Mouse (Mus musculus): ENCODE results near the gene Mcpt2. TPM values are rescaled to one million over a fixed set of nuclear protein-coding genes. Genes with fewer than 3 reads are reported as not detected.
"Not testable (repeated sequence)": the region's sequence is repeated elsewhere in the genome, so short reads cannot be mapped to it uniquely, and the experiment has no call there.

Gene Mcpt2
- not detected in 2 replicates for polyA plus RNA-seq (2014; fragmentation: Nextera tagmentation; extraction: Ambion mirVana)

GRCm38 (mm10) chr14:56041792-56042191 lies at the start of gene Mcpt2:
Mcpt2 (plus strand) TSS chr14:56042041.
- not testable (repeated sequence) for H3K27me3 ChIP-seq (ENCODE audit: control insufficient read depth, insufficient read depth, low read length); DNase-seq (ENCODE audit: low spot score); H3K9ac ChIP-seq (ENCODE audit: low read depth, low read length); H3K4me3 ChIP-seq (ENCODE audit: low read depth, low read length); H3K36me3 ChIP-seq (ENCODE audit: control insufficient read depth, insufficient read depth, low read length); ATAC-seq (ENCODE audit: low FRiP score); H3K9me3 ChIP-seq (ENCODE audit: control insufficient read depth, low read length); H3K27ac ChIP-seq (ENCODE audit: low read depth, low read length); H3K4me1 ChIP-seq (replicated peaks; ENCODE audit: control insufficient read depth, insufficient read depth, low read length); H3K4me2 ChIP-seq (replicated peaks; ENCODE audit: low read depth, low read length)
- WGBS: 83% methylated on average over 1 of the region's 1 CpGs

GRCm38 (mm10) chr14:56013147-56013546 lies 28.7 kb upstream of the Mcpt2 start:
- H3K4me2 ChIP-seq (replicated peaks; ENCODE audit: low read depth, low read length): no peak overlapping the region
- WGBS: 84% methylated on average over 3 of the region's 3 CpGs
- H3K9ac ChIP-seq (ENCODE audit: low read depth, low read length): no peak overlapping the region
- no peak overlapping the region for H3K27ac ChIP-seq (ENCODE audit: low read depth, low read length)
- H3K27me3 ChIP-seq (ENCODE audit: control insufficient read depth, insufficient read depth, low read length): no peaks in the 10 kb centered on the region
- no peak overlapping the region for H3K4me3 ChIP-seq (ENCODE audit: low read depth, low read length)
- no peak for ATAC-seq (ENCODE audit: low FRiP score)
- no peak for DNase-seq (ENCODE audit: low spot score)
- no peaks in the 10 kb centered on the region for H3K9me3 ChIP-seq (ENCODE audit: control insufficient read depth, low read length)
- no peaks in the 10 kb centered on the region for H3K36me3 ChIP-seq (ENCODE audit: control insufficient read depth, insufficient read depth, low read length)
- H3K4me1 ChIP-seq (replicated peaks; ENCODE audit: control insufficient read depth, insufficient read depth, low read length): no peaks in the 10 kb centered on the region

- Histone ChIP-seq H3K27ac (ENCODE audit: low read depth, low read length) (no peak overlapping the region), H3K9me3 (ENCODE audit: control insufficient read depth, low read length) (no peaks in the 10 kb centered on the region), H3K4me2 (replicated peaks; ENCODE audit: low read depth, low read length) (no peak overlapping the region), H3K36me3 (ENCODE audit: control insufficient read depth, insufficient read depth, low read length) (no peaks in the 10 kb centered on the region), H3K9ac (ENCODE audit: low read depth, low read length) (no peak overlapping the region), H3K4me1 (replicated peaks; ENCODE audit: control insufficient read depth, insufficient read depth, low read length) (no peaks in the 10 kb centered on the region), H3K4me3 (ENCODE audit: low read depth, low read length) (no peak overlapping the region), H3K27me3 (ENCODE audit: control insufficient read depth, insufficient read depth, low read length) (no peaks in the 10 kb centered on the region)
- no peak for ATAC-seq (ENCODE audit: low FRiP score)
- WGBS: 88% methylated on average over 2 of the region's 2 CpGs
- no peak for DNase-seq (ENCODE audit: low spot score)
These were observed 27.9 kb upstream of the Mcpt2 start for GRCm38 (mm10) chr14:56013924-56014323.

- H3K27me3 ChIP-seq (ENCODE audit: control insufficient read depth, insufficient read depth, low read length); DNase-seq (ENCODE audit: low spot score); ATAC-seq (ENCODE audit: low FRiP score); H3K4me2 ChIP-seq (replicated peaks; ENCODE audit: low read depth, low read length); H3K9me3 ChIP-seq (ENCODE audit: control insufficient read depth, low read length); H3K27ac ChIP-seq (ENCODE audit: low read depth, low read length); H3K36me3 ChIP-seq (ENCODE audit: control insufficient read depth, insufficient read depth, low read length); H3K9ac ChIP-seq (ENCODE audit: low read depth, low read length); H3K4me1 ChIP-seq (replicated peaks; ENCODE audit: control insufficient read depth, insufficient read depth, low read length); H3K4me3 ChIP-seq (ENCODE audit: low read depth, low read length): not testable (repeated sequence)
- WGBS: 84% methylated on average over 3 of the region's 3 CpGs
These were observed 24.2 kb upstream of the Mcpt2 start, which contains the start of gene Mcpt1 for GRCm38 (mm10) chr14:56017671-56018070. Mcpt1 (plus strand) TSS chr14:56017971.

- H3K36me3 ChIP-seq (ENCODE audit: control insufficient read depth, insufficient read depth, low read length): no peaks in the 10 kb centered on the region
- no peak for ATAC-seq (ENCODE audit: low FRiP score)
- DNase-seq (ENCODE audit: low spot score): no peak
- no peak overlapping the region for H3K27ac ChIP-seq (ENCODE audit: low read depth, low read length)
- no peak overlapping the region for H3K9ac ChIP-seq (ENCODE audit: low read depth, low read length)
- H3K27me3 ChIP-seq (ENCODE audit: control insufficient read depth, insufficient read depth, low read length): no peaks in the 10 kb centered on the region
- no peaks in the 10 kb centered on the region for H3K4me1 ChIP-seq (replicated peaks; ENCODE audit: control insufficient read depth, insufficient read depth, low read length)
- H3K9me3 ChIP-seq (ENCODE audit: control insufficient read depth, low read length): no peaks in the 10 kb centered on the region
- no peak overlapping the region for H3K4me3 ChIP-seq (ENCODE audit: low read depth, low read length)
- 67% methylated on average over 1 of the region's 1 CpGs for WGBS
- H3K4me2 ChIP-seq (replicated peaks; ENCODE audit: low read depth, low read length): no peak overlapping the region
These were observed 22.4 kb upstream of the Mcpt2 start for GRCm38 (mm10) chr14:56019446-56019845.

GRCm38 (mm10) chr14:56021305-56021704 lies 20.5 kb upstream of the Mcpt2 start:
- H3K9me3 ChIP-seq (ENCODE audit: control insufficient read depth, low read length); H3K4me3 ChIP-seq (ENCODE audit: low read depth, low read length); H3K9ac ChIP-seq (ENCODE audit: low read depth, low read length); DNase-seq (ENCODE audit: low spot score); H3K4me2 ChIP-seq (replicated peaks; ENCODE audit: low read depth, low read length); ATAC-seq (ENCODE audit: low FRiP score); H3K27ac ChIP-seq (ENCODE audit: low read depth, low read length); H3K27me3 ChIP-seq (ENCODE audit: control insufficient read depth, insufficient read depth, low read length); H3K36me3 ChIP-seq (ENCODE audit: control insufficient read depth, insufficient read depth, low read length); H3K4me1 ChIP-seq (replicated peaks; ENCODE audit: control insufficient read depth, insufficient read depth, low read length): not testable (repeated sequence)
- WGBS: 86% methylated on average over 3 of the region's 4 CpGs

- not testable (repeated sequence) for H3K36me3 ChIP-seq (ENCODE audit: control insufficient read depth, insufficient read depth, low read length); H3K27ac ChIP-seq (ENCODE audit: low read depth, low read length); H3K4me1 ChIP-seq (replicated peaks; ENCODE audit: control insufficient read depth, insufficient read depth, low read length); H3K9ac ChIP-seq (ENCODE audit: low read depth, low read length); H3K4me3 ChIP-seq (ENCODE audit: low read depth, low read length); H3K9me3 ChIP-seq (ENCODE audit: control insufficient read depth, low read length); H3K27me3 ChIP-seq (ENCODE audit: control insufficient read depth, insufficient read depth, low read length); H3K4me2 ChIP-seq (replicated peaks; ENCODE audit: low read depth, low read length); DNase-seq (ENCODE audit: low spot score); ATAC-seq (ENCODE audit: low FRiP score)
- 82% methylated on average over 3 of the region's 3 CpGs for WGBS
These were observed 11.4 kb upstream of the Mcpt2 start, which contains the start of gene Mcpt9 for GRCm38 (mm10) chr14:56030395-56030794. Mcpt9 (minus strand) TSS chr14:56030495.

- no peaks in the 10 kb centered on the region for H3K9me3 ChIP-seq (ENCODE audit: control insufficient read depth, low read length)
- H3K4me1 ChIP-seq (replicated peaks; ENCODE audit: control insufficient read depth, insufficient read depth, low read length): no peaks in the 10 kb centered on the region
- no peaks in the 10 kb centered on the region for H3K27me3 ChIP-seq (ENCODE audit: control insufficient read depth, insufficient read depth, low read length)
- H3K36me3 ChIP-seq (ENCODE audit: control insufficient read depth, insufficient read depth, low read length): no peaks in the 10 kb centered on the region
- DNase-seq (ENCODE audit: low spot score) (no peak), ATAC-seq (ENCODE audit: low FRiP score) (no peak)
- H3K27ac ChIP-seq (ENCODE audit: low read depth, low read length): no peak overlapping the region
- H3K9ac ChIP-seq (ENCODE audit: low read depth, low read length): no peak overlapping the region
- no peak overlapping the region for H3K4me2 ChIP-seq (replicated peaks; ENCODE audit: low read depth, low read length)
- H3K4me3 ChIP-seq (ENCODE audit: low read depth, low read length): no peak overlapping the region
- 87% methylated on average over 2 of the region's 2 CpGs for WGBS
These were observed 7.4 kb upstream of the Mcpt2 start for GRCm38 (mm10) chr14:56034433-56034832.

GRCm38 (mm10) chr14:56055408-56055807 lies 13.6 kb downstream of the Mcpt2 start:
- H3K4me3 ChIP-seq (ENCODE audit: low read depth, low read length): no peak overlapping the region
- no peak overlapping the region for H3K27ac ChIP-seq (ENCODE audit: low read depth, low read length)
- no peak for ATAC-seq (ENCODE audit: low FRiP score)
- H3K27me3 ChIP-seq (ENCODE audit: control insufficient read depth, insufficient read depth, low read length): no peaks in the 10 kb centered on the region
- WGBS: 87% methylated on average over 3 of the region's 3 CpGs
- no peaks in the 10 kb centered on the region for H3K36me3 ChIP-seq (ENCODE audit: control insufficient read depth, insufficient read depth, low read length)
- no peak overlapping the region for H3K9ac ChIP-seq (ENCODE audit: low read depth, low read length)
- H3K4me1 ChIP-seq (replicated peaks; ENCODE audit: control insufficient read depth, insufficient read depth, low read length): no peaks in the 10 kb centered on the region
- H3K4me2 ChIP-seq (replicated peaks; ENCODE audit: low read depth, low read length): no peak overlapping the region
- H3K9me3 ChIP-seq (ENCODE audit: control insufficient read depth, low read length): no peaks in the 10 kb centered on the region
- DNase-seq (ENCODE audit: low spot score): no peak

Data from hindbrain, embryonic 11.5 days (tissue).